ENCODE assay signal across 25 mouse cellular contexts in the genomic region with DNA sequence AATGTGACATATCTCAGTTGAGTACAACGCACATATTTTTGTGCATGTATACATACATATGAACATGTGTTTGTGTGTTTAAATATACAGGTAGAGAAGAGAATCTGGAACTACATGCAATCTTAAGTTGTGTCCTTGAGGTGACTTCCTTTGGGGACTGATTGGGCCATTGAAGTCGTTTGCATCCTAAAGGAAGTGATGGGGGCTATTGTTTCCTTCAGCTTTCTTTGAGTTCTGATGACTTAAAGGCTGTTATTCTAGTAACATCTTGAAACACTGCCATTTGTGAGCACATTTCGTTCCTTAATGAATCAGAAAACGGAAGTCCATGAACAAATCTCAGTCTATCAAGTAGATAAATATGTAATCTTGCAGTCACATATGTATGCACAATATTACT.
DNase-seq lines count a peak whose midpoint lies in the region; TF ChIP-seq lines count a peak whose summit lies in the region.
"Had no signal": no experiment of that assay in that cellular context is flagged by ENCODE, and none has a peak within 500 bp of the region (broad histone marks: within the 10 kb centered on the region; RNA-seq: fewer than 3 reads in every experiment).

No protein-coding gene starts in this region.

- peak; percentile 8 for DNase-seq in heart, adult 11 months
- no peak for DNase-seq in heart, adult 2 months
- DNase-seq in ES-CJ7 (ENCODE audit: low read depth, low spot score) (peak; percentile 83), MEL (ENCODE audit: low read depth, low spot score) (no peak), ZHBTc4 (ENCODE audit: low read depth, low spot score) (peak; percentile 79)
- no peak for DNase-seq in right cerebral cortex, adult 18-20 months
- DNase-seq in thymus, postnatal 36 days, result no peak
- DNase-seq: adrenal gland, adult 2 months; adrenal gland, postnatal 10 days; adrenal gland, postnatal 25 days; B cell, adult 2 months; cerebellum, adult 11 months; cerebellum, adult 18-20 months; cerebellum, adult 8-10 months; cerebellum, adult 9-11 months; cerebellum, postnatal 14 days; cerebellum, postnatal 36 days; embryo, embryonic 11 days had no signal

- 49% methylated on average over 4 of the region's 4 CpGs for WGBS in heart, adult 2 months

- no peak for TF ChIP-seq CTCF in heart, adult 2 months (IDR thresholded peaks at IDR 0.05)
- no peak for TF ChIP-seq CTCF in MEL (IDR thresholded peaks at IDR 0.05 in 2 of 3, conservative IDR thresholded peaks at IDR 0.05 in 1 of 3; ENCODE audit: control insufficient read depth in 1 of 3, insufficient read depth in 1 of 3, low read depth in 2 of 3, low read length in 3 of 3, poor library complexity in 1 of 3, severe bottlenecking in 1 of 3)

- no peaks in the 10 kb centered on the region for H3K36me3 ChIP-seq in heart, adult 2 months (ENCODE audit: control insufficient read depth, insufficient read depth, low read length)
- H3K36me3 ChIP-seq in MEL (ENCODE audit: control insufficient read depth in 1 of 2, insufficient read depth in 2 of 2, low read length in 2 of 2), result no peaks in the 10 kb centered on the region
- H3K36me3 ChIP-seq: embryonic facial prominence, embryonic 13.5 days; embryonic facial prominence, embryonic 15.5 days; forebrain, embryonic 10.5 days; forebrain, embryonic 12.5 days; G1E had no signal

- no peak for TF ChIP-seq RAD21 in MEL (IDR thresholded peaks at IDR 0.05; ENCODE audit: low read depth, low read length)

- no peaks in the 10 kb centered on the region for H3K27me3 ChIP-seq in heart, adult 2 months (ENCODE audit: control insufficient read depth, insufficient read depth, low read length)
- no peaks in the 10 kb centered on the region for H3K27me3 ChIP-seq in MEL (ENCODE audit: control insufficient read depth in 1 of 2, insufficient read depth in 2 of 2, low read length in 2 of 2)
- H3K27me3 ChIP-seq: CH12.LX; embryonic facial prominence, embryonic 13.5 days; embryonic facial prominence, embryonic 15.5 days; forebrain, embryonic 12.5 days had no signal

- no peaks in the 10 kb centered on the region for H3K9me3 ChIP-seq in MEL (replicated peaks; ENCODE audit: insufficient read depth, low read length)
- H3K9me3 ChIP-seq: embryonic facial prominence, embryonic 13.5 days; embryonic facial prominence, embryonic 15.5 days; forebrain, embryonic 10.5 days; forebrain, embryonic 12.5 days; G1E had no signal

- H3K9ac ChIP-seq in heart, adult 2 months (ENCODE audit: low read depth, low read length), result no peak overlapping the region
- no peak overlapping the region for H3K9ac ChIP-seq in MEL (ENCODE audit: control insufficient read depth, low read depth, low read length, poor library complexity, severe bottlenecking)
- H3K9ac ChIP-seq: embryonic facial prominence, embryonic 13.5 days; embryonic facial prominence, embryonic 15.5 days; forebrain, embryonic 12.5 days had no signal

- TF ChIP-seq POLR2A in heart, adult 2 months (IDR thresholded peaks at IDR 0.05; ENCODE audit: insufficient read depth, low read depth, low read length), result no peak
- no peak for TF ChIP-seq POLR2A in MEL (IDR thresholded peaks at IDR 0.05; ENCODE audit: control insufficient read depth in 1 of 2, insufficient read depth in 1 of 2, low read depth in 1 of 2, low read length in 2 of 2, poor library complexity in 1 of 2)

- H3K27ac ChIP-seq in heart, adult 2 months, result no peak overlapping the region
- H3K27ac ChIP-seq in MEL (ENCODE audit: control insufficient read depth, low read depth, low read length), result no peak overlapping the region
- H3K27ac ChIP-seq: embryonic facial prominence, embryonic 13.5 days; embryonic facial prominence, embryonic 15.5 days; forebrain, embryonic 10.5 days; forebrain, embryonic 12.5 days had no signal

- H3K4me3 ChIP-seq in heart, adult 2 months, result no peak overlapping the region
- H3K4me3 ChIP-seq in MEL (ENCODE audit: control insufficient read depth in 1 of 2, insufficient read depth in 1 of 2, low read depth in 2 of 2, low read length in 2 of 2), result no peak overlapping the region
- H3K4me3 ChIP-seq: embryonic facial prominence, embryonic 13.5 days; embryonic facial prominence, embryonic 15.5 days; erythroblast, embryonic 14.5 days; forebrain, embryonic 10.5 days; forebrain, embryonic 12.5 days had no signal

- intact Hi-C loops in heart, adult 2 months (cut with DNase I), result no loop called here

- 0 out of 2 replicates have a peak, but pooled peaks cover 1% of the 10 kb centered on the region for H3K79me2 ChIP-seq in heart, adult 2 months (replicated peaks; ENCODE audit: control insufficient read depth, insufficient read depth, low read length)
- no peaks in the 10 kb centered on the region for H3K79me2 ChIP-seq in MEL (ENCODE audit: control insufficient read depth, insufficient read depth, low read length, poor library complexity)

- TF ChIP-seq EP300 in heart, adult 2 months (IDR thresholded peaks at IDR 0.05; ENCODE audit: insufficient read depth, low read depth, low read length), result no peak
- peak in 1 of 2 experiments; percentile 24; a peak in 1 of 4 replicates for TF ChIP-seq EP300 in MEL (IDR thresholded peaks at IDR 0.05; ENCODE audit: low read depth in 1 of 2, low read length in 2 of 2)

- no peaks in the 10 kb centered on the region for H3K4me1 ChIP-seq in heart, adult 2 months (ENCODE audit: control insufficient read depth, insufficient read depth, low read length)
- H3K4me1 ChIP-seq in MEL (ENCODE audit: control insufficient read depth in 1 of 2, insufficient read depth in 2 of 2, low read length in 2 of 2), result no peaks in the 10 kb centered on the region
- H3K4me1 ChIP-seq: embryonic facial prominence, embryonic 15.5 days had no signal

TF ChIP-seq in MEL, 35 proteins besides CTCF, POLR2A, EP300 and RAD21:
- no peak for TF ChIP-seq TBP (IDR thresholded peaks at IDR 0.05; ENCODE audit: low read depth, low read length)
- TF ChIP-seq USF1 (IDR thresholded peaks at IDR 0.05; ENCODE audit: low read depth, low read length), result no peak
- peak; percentile 84 for TF ChIP-seq RCOR1 (IDR thresholded peaks at IDR 0.05; ENCODE audit: low read depth, low read length)
- peak; percentile 19; the same call in 1 of the 2 replicates for TF ChIP-seq MXI1 (IDR thresholded peaks at IDR 0.05; ENCODE audit: low read depth, low read length)
- TF ChIP-seq TCF12 (IDR thresholded peaks at IDR 0.05; ENCODE audit: low read depth, low read length), result peak; percentile 49; the same call in 1 of the 2 replicates
- TF ChIP-seq GATA1 (IDR thresholded peaks at IDR 0.05; ENCODE audit: low read depth, low read length), result peak; percentile 21; the same call in 1 of the 2 replicates
TF ChIP-seq in MEL: peak in this region for 4.

Comparison
In these comparisons a context has a peak if more than half of its experiments do, and no peak if none do; other contexts are left out.
1. DNase-seq: peak in heart, adult 11 months (single experiment), ES-CJ7 (single experiment) and ZHBTc4 (single experiment); none in heart, adult 2 months (0 of 2), MEL (single experiment), right cerebral cortex, adult 18-20 months (single experiment) and thymus, postnatal 36 days (0 of 2).